Mouse (Mus musculus): Measurements from ENCODE around the gene B430306N03Rik. TPM values are rescaled to one million over a fixed set of nuclear protein-coding genes. Genes with fewer than 3 reads are reported as not detected.

The B430306N03Rik gene
- total RNA-seq, 2 experiments from 2014 or later: 0.07 TPM; not detected in 1

- no peak for DNase-seq (ENCODE audit: low spot score in 2 of 2)
- intact Hi-C loops (cut with DNase I): no loop called here
These were observed 15.7 kb upstream of the B430306N03Rik start for GRCm38 (mm10) chr17:48300199-48300598.

- no peak for DNase-seq (ENCODE audit: low spot score in 2 of 2)
- intact Hi-C loops (cut with DNase I): no loop called here
These were observed 15.1 kb upstream of the B430306N03Rik start for GRCm38 (mm10) chr17:48300861-48301260.

- intact Hi-C loops (cut with DNase I): no loop called here
These were observed 14.1 kb upstream of the B430306N03Rik start for GRCm38 (mm10) chr17:48301792-48302191.

GRCm38 (mm10) chr17:48312124-48312523, 3.8 kb upstream of the B430306N03Rik start:
- DNase-seq (ENCODE audit: low spot score in 2 of 2): no peak
- intact Hi-C loops (cut with DNase I): loop anchor here (10.0 kb wide), 1 partner anchor 167 kb away; the partner anchor contains the start of gene 9830107B12Rik

More at GRCm38 (mm10) chr17:48301792-48302191, 14.1 kb upstream of the B430306N03Rik start:
- no peak for DNase-seq (ENCODE audit: low spot score in 2 of 2)

- intact Hi-C loops (cut with DNase I): loop anchor here (10.0 kb wide), 1 partner anchor 174 kb away; the partner anchor contains the start of gene 9830107B12Rik
These were observed 2.7 kb downstream of the B430306N03Rik start for GRCm38 (mm10) chr17:48318686-48319085.

GRCm38 (mm10) chr17:48321279-48321678, 5.3 kb downstream of the B430306N03Rik start:
- intact Hi-C loops (cut with DNase I): no loop called here
- DNase-seq (ENCODE audit: low spot score in 2 of 2): no peak

More at GRCm38 (mm10) chr17:48318686-48319085, 2.7 kb downstream of the B430306N03Rik start:
- no peak for DNase-seq (ENCODE audit: low spot score in 2 of 2)

GRCm38 (mm10) chr17:48323236-48323635, 7.3 kb downstream of the B430306N03Rik start:
- DNase-seq (ENCODE audit: low spot score in 2 of 2): no peak
- intact Hi-C loops (cut with DNase I): no loop called here

GRCm38 (mm10) chr17:48324258-48324657, 8.3 kb downstream of the B430306N03Rik start:
- no peak for DNase-seq (ENCODE audit: low spot score in 2 of 2)
- intact Hi-C loops (cut with DNase I): no loop called here

GRCm38 (mm10) chr17:48325093-48325492, 9.2 kb downstream of the B430306N03Rik start:
- no peak for DNase-seq (ENCODE audit: low spot score in 2 of 2)
- intact Hi-C loops (cut with DNase I): loop anchor here (5.0 kb wide), 2 partner anchors 47 to 67 kb away; no protein-coding TSS in a partner anchor

GRCm38 (mm10) chr17:48325638-48326037, 9.7 kb downstream of the B430306N03Rik start:
- intact Hi-C loops (cut with DNase I): loop anchor here (5.0 kb wide), 2 partner anchors 47 to 67 kb away; no protein-coding TSS in a partner anchor
- DNase-seq (ENCODE audit: low spot score in 2 of 2): no peak

- intact Hi-C loops (cut with DNase I): loop anchor here (5.0 kb wide), 2 partner anchors 46 to 66 kb away; no protein-coding TSS in a partner anchor
- DNase-seq (ENCODE audit: low spot score in 2 of 2): peak; percentile 71 to 80
These were observed 10.7 kb downstream of the B430306N03Rik start for GRCm38 (mm10) chr17:48326656-48327055.

- intact Hi-C loops (cut with DNase I): loop anchor here (10.0 kb wide), 2 partner anchors 218 to 538 kb away; no protein-coding TSS in a partner anchor
These were observed 16.6 kb downstream of the B430306N03Rik start for GRCm38 (mm10) chr17:48332524-48332923.

GRCm38 (mm10) chr17:48334186-48334585, 18.2 kb downstream of the B430306N03Rik start:
- intact Hi-C loops (cut with DNase I): loop anchor here (10.0 kb wide), 2 partner anchors 219 to 539 kb away; no protein-coding TSS in a partner anchor

More at GRCm38 (mm10) chr17:48332524-48332923, 16.6 kb downstream of the B430306N03Rik start:
- DNase-seq (ENCODE audit: low spot score in 2 of 2): no peak

GRCm38 (mm10) chr17:48336857-48337256, 20.9 kb downstream of the B430306N03Rik start:
- peak; percentile 70 to 72 for DNase-seq (ENCODE audit: low spot score in 2 of 2)
- intact Hi-C loops (cut with DNase I): loop anchor here (1.0 to 10.0 kb wide), 4 partner anchors 62 to 542 kb away; partner anchors contain the start of gene Nfya

More at GRCm38 (mm10) chr17:48334186-48334585, 18.2 kb downstream of the B430306N03Rik start:
- DNase-seq (ENCODE audit: low spot score in 2 of 2): no peak

- DNase-seq (ENCODE audit: low spot score in 2 of 2): no peak
- intact Hi-C loops (cut with DNase I): no loop called here
These were observed 24.3 kb downstream of the B430306N03Rik start for GRCm38 (mm10) chr17:48340267-48340666.

GRCm38 (mm10) chr17:48341947-48342346, 26.0 kb downstream of the B430306N03Rik start:
- no peak for DNase-seq (ENCODE audit: low spot score in 2 of 2)
- intact Hi-C loops (cut with DNase I): no loop called here

GRCm38 (mm10) chr17:48343065-48343464, 27.1 kb downstream of the B430306N03Rik start:
- intact Hi-C loops (cut with DNase I): no loop called here
- DNase-seq (ENCODE audit: low spot score in 2 of 2): no peak

- intact Hi-C loops (cut with DNase I): no loop called here
- DNase-seq (ENCODE audit: low spot score in 2 of 2): no peak
These were observed 29.9 kb downstream of the B430306N03Rik start for GRCm38 (mm10) chr17:48345824-48346223.

- no peak for DNase-seq (ENCODE audit: low spot score in 2 of 2)
- intact Hi-C loops (cut with DNase I): no loop called here
These were observed 30.3 kb downstream of the B430306N03Rik start, which contains the start of gene Trem2 for GRCm38 (mm10) chr17:48346231-48346630. Gene Trem2, plus strand, starts transcription at chr17:48346401.

GRCm38 (mm10) chr17:48346834-48347233, 30.9 kb downstream of the B430306N03Rik start:
- DNase-seq (ENCODE audit: low spot score in 2 of 2): peak in 1 of 2 experiments; percentile 43
- intact Hi-C loops (cut with DNase I): no loop called here

GRCm38 (mm10) chr17:48347287-48347686, 31.3 kb downstream of the B430306N03Rik start:
- no peak for DNase-seq (ENCODE audit: low spot score in 2 of 2)

More at GRCm38 (mm10) chr17:48347287-48347686, 31.3 kb downstream of the B430306N03Rik start:
- intact Hi-C loops (cut with DNase I): no loop called here

Data from left cerebral cortex, postnatal 36 days (tissue).